Mouse (Mus musculus) liver, adult 2 months (tissue): ENCODE data around the gene Serpinf1.

Source experiments
- CTCF ChIP-seq: fragments of 200-500 bp; IDR thresholded peaks from 2 replicates; pipeline ENCODE4 v1.5.1; 2011; ENCODE audit warnings: low read depth, low read length, control low read depth
- POLR2A ChIP-seq: fragments of 200-500 bp; IDR thresholded peaks from 2 replicates; pipeline ENCODE4 v1.6.1; 2011; ENCODE audit warnings: low read length, control low read depth; ENCODE audit not compliant: insufficient read depth; ENCODE audit errors: extremely low read depth

- peak; percentile 40; the same call in 1 of the 2 replicates for TF ChIP-seq POLR2A
- TF ChIP-seq CTCF: no peak
Observed at GRCm38 (mm10) chr11:75461743-75462252, 39.3 kb upstream of the Serpinf1 start.
